Mouse (Mus musculus) G1E (cell line): ENCODE data around the gene Rnf141.

Experiments used
- CTCF ChIP-seq: IDR thresholded peaks from 2 replicates; pipeline ENCODE4 v1.5.1; 2012; ENCODE audit warnings: low read depth, low read length, inconsistent platforms, mixed read lengths
- GATA1 ChIP-seq: IDR thresholded peaks from 2 replicates; pipeline ENCODE4 v1.6.1; 2012; ENCODE audit warnings: borderline replicate concordance, low read length, inconsistent platforms, mixed read lengths
- POLR2AphosphoS5 ChIP-seq: IDR thresholded peaks from 2 replicates; pipeline ENCODE4 v1.6.1; 2012; ENCODE audit warnings: low read depth, low read length, inconsistent platforms; ENCODE audit not compliant: insufficient replicate concordance
- TAL1 ChIP-seq: conservative IDR thresholded peaks from 2 replicates; pipeline ENCODE4 v1.6.1; 2012; ENCODE audit warnings: low read depth, low read length, inconsistent platforms, mixed read lengths

- TF ChIP-seq GATA1 (no peak), CTCF (no peak), POLR2AphosphoS5 (no peak), TAL1 (no peak)
Observed at GRCm38 (mm10) chr7:110768451-110769064, 75.7 kb downstream of the Rnf141 start.
